Mouse (Mus musculus) testis, adult 2 months (tissue): ENCODE measurements at regions not wholly inside any gene's neighbourhood (a gene's known extent, or its start where the extent isn't known, plus 50 kb on each side); places are given as distances from the start of the nearest gene placed in this dataset.

Source experiments
- CTCF ChIP-seq: fragments of 200-500 bp; IDR thresholded peaks from 2 replicates; pipeline ENCODE4 v1.5.1; 2012; ENCODE audit warnings: low read depth, mild to moderate bottlenecking, inconsistent platforms, low read length, moderate library complexity; ENCODE audit not compliant: control insufficient read depth, insufficient read depth, insufficient replicate concordance
- POLR2A ChIP-seq: fragments of 200-500 bp; IDR thresholded peaks from 2 replicates; pipeline ENCODE4 v1.6.1; 2012; ENCODE audit warnings: low read depth, mild to moderate bottlenecking, inconsistent platforms, low read length, moderate library complexity; ENCODE audit not compliant: control insufficient read depth

- TF ChIP-seq CTCF (no peak), POLR2A (no peak)
These were observed 301.2 kb downstream of the Gm45692 start for GRCm38 (mm10) chr8:26420536-26420935.
